Mouse (Mus musculus): ENCODE measurements at regions not wholly inside any gene's neighbourhood (a gene's known extent, or its start where the extent isn't known, plus 50 kb on each side); places are given as distances from the start of the nearest gene placed in this dataset.

DNA sequence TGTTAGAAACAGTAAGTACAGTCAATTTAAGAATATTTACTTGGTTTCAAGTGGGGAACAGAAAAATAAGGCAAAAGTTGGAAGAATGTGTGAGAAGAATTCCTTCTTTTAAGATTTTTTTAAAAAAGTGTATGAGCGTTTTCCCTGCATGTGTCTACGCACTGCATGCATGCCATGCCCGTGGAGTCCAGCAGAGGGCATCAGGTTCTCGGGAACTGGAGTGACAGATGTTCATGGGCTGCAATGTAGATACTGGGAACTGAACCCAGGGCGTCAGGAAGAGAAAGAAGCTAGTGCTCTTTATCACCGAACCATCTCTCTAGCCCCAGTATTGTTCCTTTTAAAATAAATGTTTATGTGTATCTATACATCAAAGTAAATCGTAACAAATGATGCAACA lies 150.8 kb upstream of the Meis2 start:
- H3K4me1 ChIP-seq (ENCODE audit: control insufficient read depth, insufficient read depth, low read length), result no peaks in the 10 kb centered on the region
- H3K4me3 ChIP-seq (replicated peaks; ENCODE audit: extremely low read depth, low read depth, low read length), result no peak overlapping the region
- peak; percentile 62 for TF ChIP-seq CTCF (IDR thresholded peaks at IDR 0.05; ENCODE audit: insufficient read depth, low read length)
- no peak for TF ChIP-seq POLR2A (IDR thresholded peaks at IDR 0.05; ENCODE audit: borderline replicate concordance, extremely low read depth, low read depth, low read length)
- 70% methylated on average over 7 of the region's 7 CpGs for WGBS
- DNase-seq, result peak; percentile 6

DNA sequence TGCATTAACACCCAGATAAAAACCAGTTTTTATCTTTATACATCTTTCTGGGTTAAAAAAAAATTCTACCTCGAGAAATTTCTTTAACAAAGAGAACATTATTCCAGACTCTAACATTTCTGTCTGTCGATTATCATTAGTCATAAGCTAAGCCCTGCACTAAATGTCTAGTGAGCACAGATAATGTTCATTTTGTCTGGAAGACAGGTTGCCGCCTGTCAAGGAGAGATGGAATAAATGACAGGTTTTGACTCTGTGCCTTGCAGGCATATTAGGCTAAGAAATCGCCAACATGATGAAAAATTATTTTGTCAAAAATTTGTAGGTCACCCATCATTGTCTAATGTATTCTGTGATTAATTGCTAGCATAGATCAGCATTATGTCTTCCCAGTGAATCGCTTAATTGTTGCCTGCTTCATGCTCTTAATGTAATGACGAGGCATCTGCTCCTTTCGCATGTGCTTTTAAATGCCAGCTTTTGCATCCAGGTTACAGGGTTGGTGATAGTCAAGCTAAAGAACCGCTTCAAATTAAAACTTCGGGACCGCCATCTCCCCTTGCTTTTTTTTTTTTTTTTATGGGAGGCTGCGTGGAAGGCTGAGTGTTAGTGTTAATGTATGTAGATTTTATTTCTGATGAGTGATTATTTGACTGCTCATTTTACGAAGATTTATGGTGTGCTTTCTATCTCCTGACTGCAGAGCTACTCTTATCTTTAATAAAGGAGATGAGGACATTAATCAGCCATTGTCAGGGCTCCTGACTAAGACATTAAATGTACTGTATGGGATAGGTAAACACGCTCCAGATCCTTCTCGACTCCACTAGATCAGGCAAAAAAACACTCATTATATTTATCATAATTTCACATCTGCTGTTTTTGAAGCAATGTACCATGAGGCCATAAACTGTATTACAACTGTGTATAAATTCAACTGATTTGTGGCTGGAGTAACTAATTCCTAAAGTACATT lies 135.9 kb upstream of the Meis2 start:
- no peak for DNase-seq
- TF ChIP-seq CTCF (IDR thresholded peaks at IDR 0.05; ENCODE audit: insufficient read depth, low read length) (no peak), POLR2A (IDR thresholded peaks at IDR 0.05; ENCODE audit: borderline replicate concordance, extremely low read depth, low read depth, low read length) (no peak)
- 58% methylated on average over 14 of the region's 14 CpGs for whole genome bisulfite sequencing

DNA sequence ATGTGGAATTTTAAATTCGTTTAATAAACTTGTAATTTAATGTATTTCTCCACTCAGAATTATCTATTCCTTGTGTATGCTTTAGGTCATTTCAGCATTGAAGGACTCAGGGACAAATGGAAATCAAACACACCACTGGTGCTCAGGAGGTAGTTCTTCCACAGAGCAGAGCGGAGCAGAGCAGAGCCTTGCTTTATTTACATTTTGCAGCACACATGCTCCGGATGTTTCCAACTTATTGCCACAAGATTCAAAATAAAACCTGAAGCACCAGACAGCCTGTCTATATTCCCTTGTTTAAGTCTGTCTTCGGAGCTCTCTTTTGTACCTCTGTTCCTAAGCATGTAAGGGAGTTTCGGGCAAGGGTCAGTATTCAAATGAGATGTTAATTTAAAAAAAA lies 135.2 kb upstream of the Meis2 start:
- TF ChIP-seq CTCF (IDR thresholded peaks at IDR 0.05; ENCODE audit: insufficient read depth, low read length), result no peak
- TF ChIP-seq POLR2A (IDR thresholded peaks at IDR 0.05; ENCODE audit: borderline replicate concordance, extremely low read depth, low read depth, low read length), result no peak
- WGBS, result 43% methylated on average over 5 of the region's 5 CpGs
- H3K4me1 ChIP-seq (ENCODE audit: control insufficient read depth, insufficient read depth, low read length), result no peaks in the 10 kb centered on the region
- H3K4me3 ChIP-seq (replicated peaks; ENCODE audit: extremely low read depth, low read depth, low read length), result no peak overlapping the region
- no peak for DNase-seq

More for the DNA sequence above, 135.9 kb upstream of the Meis2 start:
- no peaks in the 10 kb centered on the region for H3K4me1 ChIP-seq (ENCODE audit: control insufficient read depth, insufficient read depth, low read length)
- no peak overlapping the region for H3K4me3 ChIP-seq (replicated peaks; ENCODE audit: extremely low read depth, low read depth, low read length)

DNA sequence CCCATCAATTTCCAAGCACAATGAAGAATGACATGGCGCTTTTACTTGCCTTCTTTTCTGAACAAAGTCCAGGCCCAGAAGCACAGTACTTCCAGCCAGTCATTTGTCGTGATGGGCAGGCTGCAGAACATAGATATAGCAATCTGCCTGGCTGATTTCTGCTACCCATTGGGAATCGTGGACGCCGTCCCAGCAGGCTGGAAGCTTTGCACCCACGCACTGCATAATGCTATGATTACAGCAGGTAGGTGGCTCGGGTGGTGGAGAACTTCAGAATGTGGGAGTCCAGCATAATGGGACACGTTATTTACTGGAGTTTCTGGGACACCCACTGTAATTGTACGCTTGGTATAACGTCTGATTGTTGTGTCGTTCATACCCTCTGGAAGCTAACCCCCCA lies 116.2 kb upstream of the Meis2 start:
- Histone ChIP-seq H3K4me3 (replicated peaks; ENCODE audit: extremely low read depth, low read depth, low read length) (no peak overlapping the region), H3K4me1 (ENCODE audit: control insufficient read depth, insufficient read depth, low read length) (no peaks in the 10 kb centered on the region)
- TF ChIP-seq CTCF (IDR thresholded peaks at IDR 0.05; ENCODE audit: insufficient read depth, low read length) (no peak), POLR2A (IDR thresholded peaks at IDR 0.05; ENCODE audit: borderline replicate concordance, extremely low read depth, low read depth, low read length) (no peak)
- DNase-seq, result no peak
- WGBS, result 85% methylated on average over 11 of the region's 11 CpGs

DNA sequence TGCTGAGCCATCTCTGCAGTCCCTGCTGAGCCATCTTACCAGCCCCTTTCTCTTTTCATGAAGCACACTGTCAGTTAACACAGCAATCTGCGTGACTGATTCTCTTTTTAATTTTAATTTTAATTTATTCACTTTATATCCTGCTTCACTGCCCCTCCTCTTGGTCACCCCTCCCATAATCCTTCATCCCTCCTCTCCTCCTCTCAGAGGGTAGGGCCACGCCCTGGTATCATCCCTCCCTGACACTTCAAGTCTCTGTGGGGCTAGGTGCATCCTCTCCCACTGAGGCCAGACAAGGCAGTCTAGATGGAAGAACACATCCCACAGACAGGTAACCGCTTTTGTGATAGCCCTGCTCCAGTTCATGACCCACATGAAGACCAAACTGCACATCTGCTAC lies 111.5 kb upstream of the Meis2 start:
- TF ChIP-seq POLR2A (IDR thresholded peaks at IDR 0.05; ENCODE audit: borderline replicate concordance, extremely low read depth, low read depth, low read length), result no peak
- TF ChIP-seq CTCF (IDR thresholded peaks at IDR 0.05; ENCODE audit: insufficient read depth, low read length), result no peak
- no peak overlapping the region for H3K4me3 ChIP-seq (replicated peaks; ENCODE audit: extremely low read depth, low read depth, low read length)
- 90% methylated on average over 3 of the region's 3 CpGs for WGBS
- no peaks in the 10 kb centered on the region for H3K4me1 ChIP-seq (ENCODE audit: control insufficient read depth, insufficient read depth, low read length)
- DNase-seq, result no peak

DNA sequence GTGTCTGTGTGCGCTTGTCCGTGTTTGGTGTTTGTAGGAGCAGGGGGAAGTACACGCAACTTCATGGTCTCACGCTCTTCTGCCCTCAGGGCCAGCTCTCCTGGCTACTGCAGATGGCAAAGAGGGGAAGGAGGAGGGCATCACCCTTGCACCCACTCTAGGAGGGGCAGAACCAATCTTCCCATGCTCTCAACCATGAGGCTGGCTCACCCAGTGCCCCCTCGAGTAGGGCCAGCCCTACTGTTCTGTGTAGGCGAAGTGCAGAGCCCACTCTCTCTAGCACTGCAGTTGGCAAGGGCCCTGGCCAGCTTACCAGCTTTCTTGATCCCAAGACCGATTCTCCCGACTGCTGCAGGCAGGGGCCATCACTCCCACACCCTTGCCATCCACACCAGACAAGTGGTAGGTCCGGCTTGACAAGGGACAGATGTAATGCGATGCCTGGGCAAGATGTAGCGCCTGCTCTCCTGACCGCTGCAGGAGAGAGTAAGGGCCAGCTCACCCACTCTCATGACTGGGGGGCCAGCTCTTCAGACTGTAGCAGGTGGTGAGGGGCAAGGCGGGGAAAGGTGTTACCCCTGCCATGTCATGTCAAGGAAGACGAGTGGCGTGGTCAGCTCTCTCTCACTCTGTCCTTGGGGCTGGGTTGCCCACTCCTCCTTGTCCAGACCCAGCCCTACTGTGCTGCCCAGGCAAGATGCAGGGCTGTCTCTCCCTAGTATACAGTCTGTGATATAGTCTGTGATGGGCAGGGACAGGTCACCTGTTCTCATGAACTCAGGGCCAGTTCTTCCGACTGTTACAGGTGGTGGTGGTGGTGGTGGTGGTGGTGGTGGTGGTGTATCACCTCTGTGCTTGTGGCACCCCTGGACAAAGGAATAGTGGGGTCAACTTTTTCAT lies 100.5 kb upstream of the Meis2 start:
- Histone ChIP-seq H3K4me3 (replicated peaks; ENCODE audit: extremely low read depth, low read depth, low read length) (no peak overlapping the region), H3K4me1 (ENCODE audit: control insufficient read depth, insufficient read depth, low read length) (no peaks in the 10 kb centered on the region)
- no peak for DNase-seq
- 82% methylated on average over 16 of the region's 16 CpGs for whole genome bisulfite sequencing
- TF ChIP-seq CTCF (IDR thresholded peaks at IDR 0.05; ENCODE audit: insufficient read depth, low read length) (no peak), POLR2A (IDR thresholded peaks at IDR 0.05; ENCODE audit: borderline replicate concordance, extremely low read depth, low read depth, low read length) (no peak)

Data from lung, adult 2 months (tissue).